13 mouse cellular contexts compared by ENCODE assay signal in genomic region chr9:32791699-32792098, GRCm38 (mm10).
DNase-seq lines count a peak whose midpoint lies in the region; ATAC-seq and TF ChIP-seq lines count a peak whose summit lies in the region.
"Had no signal": no experiment of that assay in that cellular context is flagged by ENCODE, and none has a peak within 500 bp of the region (broad histone marks: within the 10 kb centered on the region; RNA-seq: fewer than 3 reads in every experiment).

No protein-coding gene starts in this region.

- ATAC-seq in lung, embryonic 14.5 days (ENCODE audit: insufficient read depth), result peak; percentile 41; the same call in 1 of the 2 replicates
- ATAC-seq in limb, embryonic 15.5 days (ENCODE audit: insufficient number of reproducible peaks, low FRiP score, low TSS enrichment, low read depth), result peak; percentile 82; the same call in 1 of the 2 replicates
- no peak for ATAC-seq in megakaryocyte-erythroid progenitor cell, adult 5-6 weeks (replicated peaks; ENCODE audit: low FRiP score, low TSS enrichment, poor library complexity, severe bottlenecking)
- ATAC-seq: forebrain, embryonic 16.5 days had no signal

- no peak overlapping the region for H3K4me2 ChIP-seq in lung, embryonic 14.5 days
- no peak overlapping the region for H3K4me2 ChIP-seq in limb, embryonic 15.5 days
- H3K4me2 ChIP-seq: midbrain, embryonic 12.5 days had no signal

- intact Hi-C loops in gastrocnemius, postnatal 14 days (cut with DNase I; ENCODE audit: low total_unique reads), result no loop called here

- H3K27me3 ChIP-seq in lung, embryonic 14.5 days (ENCODE audit: insufficient read depth, low read length), result no peaks in the 10 kb centered on the region
- H3K27me3 ChIP-seq in embryonic facial prominence, embryonic 10.5 days (replicated peaks; ENCODE audit: low read depth, poor library complexity, severe bottlenecking), result no peaks in the 10 kb centered on the region
- H3K27me3 ChIP-seq in limb, embryonic 15.5 days, result no peaks in the 10 kb centered on the region
- H3K27me3 ChIP-seq: midbrain, embryonic 12.5 days had no signal

- H3K9me3 ChIP-seq in lung, embryonic 14.5 days (ENCODE audit: low read depth, low read length), result no peaks in the 10 kb centered on the region
- H3K9me3 ChIP-seq in embryonic facial prominence, embryonic 10.5 days, result no peaks in the 10 kb centered on the region
- H3K9me3 ChIP-seq in limb, embryonic 15.5 days, result no peaks in the 10 kb centered on the region
- H3K9me3 ChIP-seq: midbrain, embryonic 12.5 days had no signal

- no peak overlapping the region for H3K27ac ChIP-seq in lung, embryonic 14.5 days (ENCODE audit: low read depth)
- no peak overlapping the region for H3K27ac ChIP-seq in embryonic facial prominence, embryonic 10.5 days (replicated peaks)
- no peak overlapping the region for H3K27ac ChIP-seq in limb, embryonic 15.5 days
- H3K27ac ChIP-seq: liver, embryonic 14.5 days; midbrain, embryonic 12.5 days had no signal

- peak; percentile 10 for DNase-seq in lung, embryonic 14.5 days
- no peak for DNase-seq in lung, postnatal 10 days
- DNase-seq in embryonic facial prominence, embryonic 10.5 days (ENCODE audit: low spot score), result peak; percentile 54
- DNase-seq in gastrocnemius, postnatal 14 days, result peak; percentile 61
- no peak for DNase-seq in right cerebral cortex, postnatal 4 days
- DNase-seq in c-Kit-positive CD71-positive TER-119-positive erythroid progenitor cells, embryonic 14.5 days (ENCODE audit: low spot score), result no peak
- DNase-seq: cerebellum, adult 9-10 months; layer of hippocampus, adult 9-11 months had no signal

- peaks cover 13% of the 10 kb centered on the region; the same call in 1 of the 2 replicates for H3K4me1 ChIP-seq in lung, embryonic 14.5 days (ENCODE audit: insufficient read depth)
- H3K4me1 ChIP-seq in embryonic facial prominence, embryonic 10.5 days, result peaks cover 47% of the 10 kb centered on the region
- peaks cover 18% of the 10 kb centered on the region for H3K4me1 ChIP-seq in limb, embryonic 15.5 days
- H3K4me1 ChIP-seq: midbrain, embryonic 12.5 days had no signal

- H3K36me3 ChIP-seq in lung, embryonic 14.5 days (ENCODE audit: insufficient read depth), result no peaks in the 10 kb centered on the region
- H3K36me3 ChIP-seq in embryonic facial prominence, embryonic 10.5 days (replicated peaks), result no peaks in the 10 kb centered on the region
- no peaks in the 10 kb centered on the region for H3K36me3 ChIP-seq in limb, embryonic 15.5 days
- H3K36me3 ChIP-seq: midbrain, embryonic 12.5 days had no signal

- WGBS in lung, embryonic 14.5 days, result 44% methylated on average over 6 of the region's 6 CpGs
- 42% methylated on average over 6 of the region's 6 CpGs for WGBS in embryonic facial prominence, embryonic 10.5 days
- WGBS in limb, embryonic 15.5 days, result 39% methylated on average over 6 of the region's 6 CpGs

- H3K4me3 ChIP-seq in lung, embryonic 14.5 days (ENCODE audit: low read depth, low read length), result no peak overlapping the region
- H3K4me3 ChIP-seq in embryonic facial prominence, embryonic 10.5 days, result no peak overlapping the region
- no peak overlapping the region for H3K4me3 ChIP-seq in limb, embryonic 15.5 days
- H3K4me3 ChIP-seq: midbrain, embryonic 12.5 days had no signal

- no peak for TF ChIP-seq CTCF in lung, embryonic 14.5 days (IDR thresholded peaks at IDR 0.05; ENCODE audit: low read depth)

- no peak overlapping the region for H3K9ac ChIP-seq in lung, embryonic 14.5 days
- H3K9ac ChIP-seq in limb, embryonic 15.5 days, result no peak overlapping the region
- H3K9ac ChIP-seq: liver, embryonic 14.5 days; midbrain, embryonic 12.5 days had no signal

Comparison
In these comparisons a context has a peak if more than half of its experiments do, and no peak if none do; other contexts are left out.
1. DNase-seq: peak in lung, embryonic 14.5 days (single experiment), embryonic facial prominence, embryonic 10.5 days (single experiment) and gastrocnemius, postnatal 14 days (single experiment); none in lung, postnatal 10 days (single experiment), right cerebral cortex, postnatal 4 days (single experiment) and c-Kit-positive CD71-positive TER-119-positive erythroid progenitor cells, embryonic 14.5 days (single experiment).